Mouse (Mus musculus) megakaryocyte, adult 5-6 weeks (primary cell): ENCODE data around the gene Tmtc1. TPM values are rescaled to one million over a fixed set of nuclear protein-coding genes. Genes with fewer than 3 reads are reported as not detected.
A peak's percentile ranks its signal among the peaks of the same experiment; 100 is the strongest.

Experiments
- ATAC-seq: 2 replicates; pipeline ENCODE4 v1.8.0; 2016; ENCODE audit warnings: mild to moderate bottlenecking, inconsistent platforms; ENCODE audit not compliant: poor library complexity, severe bottlenecking
- total RNA-seq, 2 experiments: library from RNA; stranded (forward) in 1 of 2; stranded (reverse) in 1 of 2; fragments of 153-499, 151-499 nt in 1 of 2; fragments of 221-1000, 200-1000 nt in 1 of 2; gene quantifications; 2 replicates each; pipeline versions ENCODE4 v1.2.3 to v1.2.4; 2015 to 2017

Tmtc1 gene
- total RNA-seq, 2 experiments from 2014 or later = 0.07 TPM; not detected in 1

- no peak for ATAC-seq
Observed at GRCm38 (mm10) chr6:148375618-148376209, 68.5 kb downstream of the Tmtc1 start.

DNA sequence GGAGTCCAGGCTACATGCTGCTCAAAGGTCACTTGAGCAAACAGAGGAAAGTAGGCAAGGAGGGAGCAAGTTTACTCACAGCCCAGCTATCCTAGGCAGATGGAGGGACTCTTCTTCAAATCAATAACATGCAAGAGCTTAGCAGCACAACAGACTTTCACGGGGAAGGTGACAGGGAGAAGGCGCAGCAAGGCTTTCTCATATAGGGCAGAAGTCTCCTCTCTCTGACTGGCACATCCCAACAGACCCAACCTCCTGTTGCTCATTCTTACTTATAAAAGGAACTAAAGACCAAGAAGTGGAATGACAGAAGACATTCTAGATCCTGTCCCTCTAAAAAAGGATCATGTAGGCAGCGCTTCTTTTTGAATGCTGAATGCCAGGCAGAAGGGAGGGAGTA lies 69.2 kb downstream of the Tmtc1 start:
- ATAC-seq = no peak

DNA sequence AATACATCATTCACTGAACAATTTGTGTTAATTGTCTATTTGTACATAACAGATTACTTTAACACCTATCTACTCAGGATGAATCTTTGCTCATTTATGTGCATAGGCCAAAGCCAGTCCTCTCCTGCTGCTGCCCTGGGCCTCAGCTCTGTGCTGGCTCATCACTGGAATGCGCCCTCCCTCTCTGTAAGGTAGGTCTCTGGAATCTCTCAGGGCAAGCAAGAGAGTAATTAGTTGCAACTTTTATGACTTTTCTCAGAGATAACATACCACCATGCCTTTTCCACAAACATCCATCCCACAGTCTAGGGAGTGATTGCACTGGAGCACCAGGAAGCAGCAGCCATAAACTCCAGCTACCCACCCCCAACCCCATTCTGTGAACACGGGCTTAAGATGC lies 70.7 kb downstream of the Tmtc1 start:
- ATAC-seq = no peak

- peak; percentile 63 for ATAC-seq
Observed at GRCm38 (mm10) chr6:148371223-148371622, 73.0 kb downstream of the Tmtc1 start.

DNA sequence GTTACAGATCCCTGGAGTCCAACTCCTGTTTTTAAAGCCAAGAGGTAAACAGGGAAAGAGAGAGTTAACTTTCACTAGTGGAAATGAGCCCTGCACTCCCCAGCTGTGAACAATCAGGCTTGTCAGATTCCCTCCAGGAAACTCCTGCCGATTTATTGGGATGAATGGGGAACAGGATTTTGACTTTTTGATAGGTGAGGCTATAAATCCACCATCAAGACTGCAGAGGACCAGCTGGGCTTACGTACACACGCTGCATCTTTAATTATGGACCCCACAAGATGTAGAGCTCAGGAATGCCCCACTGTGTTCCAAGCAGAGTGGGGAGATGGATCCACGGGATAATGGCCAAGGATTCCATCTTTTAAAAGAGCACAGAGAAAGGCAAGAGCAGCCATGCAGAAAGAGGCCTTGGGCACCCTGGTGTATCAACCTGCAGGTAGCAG lies 77.1 kb downstream of the Tmtc1 start:
- no peak for ATAC-seq

GRCm38 (mm10) chr6:148366629-148367028 lies 77.6 kb downstream of the Tmtc1 start:
- ATAC-seq = no peak

DNA sequence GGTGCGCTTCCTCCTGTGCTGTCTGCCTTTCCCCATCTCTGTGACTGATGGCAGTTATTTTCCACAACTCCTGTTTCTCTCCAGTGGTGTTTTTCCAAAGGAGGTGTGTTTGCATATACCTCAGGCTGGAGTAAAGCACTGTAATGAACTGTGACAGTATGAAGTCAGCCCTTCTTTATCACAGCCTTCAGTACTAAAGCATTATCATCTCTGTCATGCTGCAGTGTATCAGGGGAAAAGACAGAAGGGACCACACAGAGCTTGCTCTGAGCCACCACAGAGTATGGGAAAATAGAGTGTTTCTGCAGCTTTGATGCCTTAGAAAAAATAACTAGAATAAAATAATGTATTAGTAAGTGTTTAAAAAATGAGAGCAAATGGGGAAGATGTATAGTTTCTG lies 81.0 kb downstream of the Tmtc1 start:
- ATAC-seq = no peak

DNA sequence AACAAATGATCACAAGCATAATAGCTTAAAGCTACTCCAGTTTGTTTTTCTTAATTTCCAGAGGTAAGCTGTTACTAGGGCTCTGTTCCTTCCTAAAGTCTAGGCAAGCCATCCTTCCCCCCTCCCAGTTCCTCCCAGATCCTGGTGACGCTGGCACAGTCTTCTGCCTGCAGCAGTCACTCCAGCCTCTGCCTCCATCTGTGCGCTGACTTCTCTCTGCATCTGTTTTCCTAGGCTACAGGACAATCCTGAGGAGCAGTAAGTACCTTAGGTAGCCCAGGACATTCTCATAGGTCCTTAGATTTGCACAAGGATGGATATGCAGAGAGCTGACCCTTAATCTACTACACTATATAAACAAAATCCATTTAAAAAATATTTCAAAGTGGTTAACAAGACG lies 81.7 kb downstream of the Tmtc1 start:
- no peak for ATAC-seq

GRCm38 (mm10) chr6:148359348-148359905 lies 84.8 kb downstream of the Tmtc1 start:
- no peak for ATAC-seq

DNA sequence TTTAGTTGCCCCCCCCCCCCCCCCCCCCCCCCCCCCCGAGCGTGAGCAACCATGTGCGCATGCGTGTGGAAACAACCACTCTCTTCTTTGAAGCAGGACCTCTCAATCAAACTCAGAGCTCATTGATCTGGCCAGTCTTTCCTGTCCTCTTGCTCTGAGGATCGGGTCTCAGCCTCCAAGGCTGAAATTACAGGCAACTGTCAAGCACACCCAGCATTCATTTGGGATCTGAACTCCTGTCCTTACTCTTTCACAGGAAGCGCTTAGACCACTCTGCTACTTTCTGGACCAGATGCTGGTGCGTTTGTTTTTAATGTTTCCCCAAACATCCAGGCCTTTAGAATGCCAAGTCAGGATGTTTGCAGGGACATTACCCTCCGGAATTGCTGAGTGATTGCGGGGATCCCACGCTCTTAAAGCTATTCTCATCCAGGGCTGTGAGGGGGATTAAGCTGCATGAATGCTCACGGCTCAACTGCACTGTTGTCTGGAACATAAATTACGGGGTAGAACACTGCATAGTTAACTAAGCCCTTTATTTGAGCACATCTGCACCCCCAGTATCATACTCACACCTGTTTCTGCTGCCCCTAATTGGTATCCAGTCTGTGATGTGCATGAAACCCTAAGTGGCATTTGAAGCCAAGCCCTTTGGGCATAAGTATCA lies 85.5 kb downstream of the Tmtc1 start:
- no peak for ATAC-seq

GRCm38 (mm10) chr6:148356141-148356540 lies 88.0 kb downstream of the Tmtc1 start:
- no peak for ATAC-seq

- ATAC-seq = peak; percentile 81
Observed at GRCm38 (mm10) chr6:148354509-148355474, 89.4 kb downstream of the Tmtc1 start.

DNA sequence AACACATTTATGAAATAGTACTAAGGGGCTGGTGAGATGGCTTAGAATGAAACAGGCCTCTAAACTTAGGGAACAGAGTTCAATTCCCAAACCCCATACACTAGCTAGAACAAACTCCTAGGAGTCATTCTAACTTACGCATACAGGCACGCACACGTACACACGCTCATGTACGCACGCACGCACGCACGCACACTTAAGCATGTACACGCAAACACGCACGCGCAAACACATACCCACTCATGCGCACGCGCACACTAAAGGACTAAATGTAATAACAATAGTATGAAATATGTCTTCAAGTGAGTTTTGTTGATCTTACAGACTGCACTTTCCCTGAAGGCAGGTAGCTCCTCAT lies 90.1 kb downstream of the Tmtc1 start:
- ATAC-seq = peak; percentile 11; the same call in 1 of the 2 replicates

DNA sequence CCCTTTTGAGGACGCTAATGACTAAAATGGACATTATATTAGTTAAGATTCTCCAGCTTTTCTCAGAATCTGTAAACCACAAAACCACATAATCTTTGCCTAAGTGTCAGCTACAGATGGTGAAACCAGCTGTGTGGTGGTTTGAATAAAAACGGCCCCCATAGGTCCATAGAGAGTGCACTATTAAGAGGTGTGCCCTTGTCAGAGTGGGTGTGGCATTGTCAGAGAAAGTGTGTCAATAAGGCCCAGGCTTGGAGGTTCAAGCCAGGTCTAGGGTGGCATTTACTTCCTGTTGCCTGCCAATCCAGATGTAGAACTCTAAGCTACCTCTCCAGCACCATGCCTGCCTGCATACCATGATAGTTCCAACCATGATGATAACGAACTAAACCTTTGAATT lies 99.2 kb downstream of the Tmtc1 start:
- ATAC-seq = peak; percentile 55

DNA sequence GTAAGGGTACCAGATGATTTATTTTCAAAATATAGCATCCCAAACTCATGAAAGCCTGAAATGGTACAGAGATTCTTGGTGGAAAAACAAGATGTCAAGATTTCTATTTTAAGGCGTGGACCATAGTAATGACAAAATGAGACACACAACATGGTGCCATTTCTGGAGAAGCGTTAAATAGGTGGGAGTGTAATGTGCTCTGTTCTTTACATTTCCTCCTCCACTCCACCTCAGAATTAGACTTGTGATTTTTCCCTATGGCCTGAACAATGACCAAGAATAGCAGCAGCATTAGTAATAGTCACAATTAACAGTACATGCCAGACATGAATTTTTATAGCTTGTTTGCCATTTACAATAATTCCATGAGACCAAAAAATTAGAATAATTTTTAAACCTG lies 102.0 kb downstream of the Tmtc1 start:
- no peak for ATAC-seq

DNA sequence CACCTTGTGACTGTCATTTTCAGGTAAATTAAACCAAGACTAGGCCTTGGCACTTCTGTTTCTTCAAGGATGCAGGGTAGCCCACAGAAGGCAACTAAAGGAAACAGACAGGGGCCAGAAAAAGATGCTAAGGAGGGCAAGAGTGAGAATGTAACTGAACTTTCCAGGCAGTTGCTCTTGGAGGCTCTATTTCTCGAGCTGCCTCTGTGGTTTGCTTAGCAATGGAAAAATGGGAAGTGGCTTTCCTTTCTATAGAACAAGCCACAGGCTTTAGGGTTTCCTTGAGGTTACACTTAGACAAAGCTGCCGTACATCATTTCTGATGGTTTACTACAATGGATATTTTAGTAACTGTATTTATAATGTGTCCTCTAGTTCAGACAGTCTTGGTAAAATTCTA lies 102.4 kb downstream of the Tmtc1 start:
- ATAC-seq = peak; percentile 61

DNA sequence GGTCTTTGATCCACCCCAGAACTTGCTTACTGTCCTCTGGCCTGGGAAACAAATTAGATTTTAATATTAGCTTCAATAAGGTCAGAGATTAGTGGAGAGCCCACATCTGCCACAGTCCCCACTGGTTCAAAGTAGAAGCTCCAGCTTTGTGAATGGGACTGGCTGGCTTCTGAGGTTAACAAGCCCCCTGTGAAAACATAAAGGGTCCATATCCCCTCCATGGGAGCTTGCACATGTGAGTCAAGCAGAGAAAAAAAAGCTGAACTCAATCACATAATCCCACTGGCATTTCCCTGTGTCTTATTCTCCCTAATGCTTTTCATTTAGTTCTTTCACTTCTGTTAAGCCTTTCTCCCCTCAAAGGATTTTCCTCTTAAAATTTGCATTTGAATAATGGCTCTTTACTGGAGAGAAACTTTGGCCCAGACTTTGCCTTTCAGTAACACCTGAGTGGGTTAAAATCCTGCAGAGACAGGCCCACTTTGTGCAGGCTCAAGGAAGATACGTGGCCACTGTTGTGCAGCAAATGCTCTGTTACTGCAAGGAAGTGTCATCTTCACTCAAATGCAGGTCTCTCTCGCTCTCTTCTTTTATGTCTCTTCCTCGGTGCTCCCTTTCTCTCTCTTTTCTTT lies 105.7 kb downstream of the Tmtc1 start:
- no peak for ATAC-seq

GRCm38 (mm10) chr6:148336290-148336955 lies 107.8 kb downstream of the Tmtc1 start:
- peak; percentile 34; the same call in 1 of the 2 replicates for ATAC-seq

DNA sequence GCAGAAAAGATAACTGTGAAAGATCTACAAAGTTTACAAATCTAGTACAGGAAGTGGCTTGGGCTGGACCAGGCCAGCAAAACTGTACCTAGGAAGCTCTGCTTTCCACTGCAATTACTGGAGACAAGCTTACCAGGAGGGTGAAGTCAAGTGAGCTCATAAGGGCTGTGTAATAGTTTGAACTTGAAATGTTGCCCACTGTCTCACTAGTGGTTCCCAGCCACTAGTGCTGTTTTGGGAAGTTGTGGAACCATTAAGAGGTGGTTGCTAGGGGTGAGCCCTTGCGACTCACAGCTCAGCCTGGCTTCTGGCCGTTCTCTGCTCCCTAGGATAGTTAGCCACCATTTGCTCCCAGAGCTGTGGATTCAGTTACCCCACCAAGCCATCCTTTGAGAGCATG lies 112.3 kb downstream of the Tmtc1 start:
- ATAC-seq = no peak

DNA sequence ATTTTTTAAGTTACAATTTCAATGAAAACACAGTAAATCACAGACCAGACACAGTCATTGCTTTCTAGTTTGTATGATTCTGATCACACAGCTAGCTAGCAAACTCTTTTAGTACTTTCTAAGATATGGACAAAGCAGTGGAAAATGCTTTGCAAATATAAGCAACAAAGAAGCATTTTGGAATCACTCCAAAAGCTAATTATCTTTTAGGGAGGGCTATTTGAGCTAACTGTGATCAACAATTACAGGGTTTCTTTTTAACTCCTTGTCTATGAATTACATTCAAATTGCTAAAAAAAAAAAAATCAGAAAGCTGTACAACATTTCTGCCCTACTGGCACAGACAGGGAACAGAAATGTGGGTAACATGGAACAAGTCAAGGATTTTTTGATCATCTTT lies 114.2 kb downstream of the Tmtc1 start:
- ATAC-seq = no peak
